Mouse (Mus musculus) testis, adult 2 months (tissue): Measurements from ENCODE around the gene Zfp326.

Source experiments
- CTCF ChIP-seq: fragments of 200-500 bp; IDR thresholded peaks from 2 replicates; pipeline ENCODE4 v1.5.1; 2012; ENCODE audit warnings: low read depth, mild to moderate bottlenecking, inconsistent platforms, low read length, moderate library complexity; ENCODE audit not compliant: control insufficient read depth, insufficient read depth, insufficient replicate concordance
- POLR2A ChIP-seq: fragments of 200-500 bp; IDR thresholded peaks from 2 replicates; pipeline ENCODE4 v1.6.1; 2012; ENCODE audit warnings: low read depth, mild to moderate bottlenecking, inconsistent platforms, low read length, moderate library complexity; ENCODE audit not compliant: control insufficient read depth

GRCm38 (mm10) chr5:105836006-105836405 lies 40.4 kb upstream of the Zfp326 start:
- TF ChIP-seq CTCF (no peak), POLR2A (no peak)
